Mouse (Mus musculus): ENCODE measurements around the gene Rai1.

Rai1 gene

GRCm38 (mm10) chr11:60185396-60186231, 80.8 kb downstream of the Rai1 start:
- intact Hi-C loops (cut with DNase I) = no loop called here

GRCm38 (mm10) chr11:60187070-60187469, 82.3 kb downstream of the Rai1 start:
- intact Hi-C loops (cut with DNase I) = no loop called here

- intact Hi-C loops (cut with DNase I) = no loop called here
These were observed 83.6 kb downstream of the Rai1 start for GRCm38 (mm10) chr11:60188275-60188853.

DNA sequence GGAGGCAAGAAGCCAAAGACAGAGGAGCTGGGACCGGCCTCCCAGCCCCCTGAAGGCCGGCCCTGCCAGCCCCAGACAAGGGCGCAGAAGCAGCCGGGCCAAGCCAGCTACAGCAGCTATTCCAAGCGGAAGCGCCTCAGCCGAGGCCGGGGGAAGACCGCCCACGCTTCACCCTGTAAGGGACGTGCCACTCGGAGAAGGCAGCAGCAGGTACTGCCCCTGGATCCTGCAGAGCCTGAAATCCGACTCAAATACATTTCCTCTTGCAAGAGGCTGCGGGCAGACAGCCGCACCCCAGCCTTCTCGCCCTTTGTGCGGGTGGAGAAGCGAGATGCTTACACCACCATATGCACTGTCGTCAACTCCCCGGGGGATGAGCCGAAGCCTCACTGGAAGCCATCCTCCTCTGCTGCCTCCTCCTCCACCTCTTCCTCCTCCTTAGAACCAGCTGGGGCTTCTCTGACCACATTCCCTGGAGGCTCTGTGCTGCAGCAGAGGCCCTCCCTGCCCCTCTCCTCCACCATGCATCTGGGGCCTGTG, 84.8 kb downstream of the Rai1 start:
- intact Hi-C loops (cut with DNase I) = no loop called here

- intact Hi-C loops (cut with DNase I) = no loop called here
These were observed 85.3 kb downstream of the Rai1 start for GRCm38 (mm10) chr11:60190055-60190641.

GRCm38 (mm10) chr11:60192534-60192933, 87.7 kb downstream of the Rai1 start:
- intact Hi-C loops (cut with DNase I) = no loop called here

DNA sequence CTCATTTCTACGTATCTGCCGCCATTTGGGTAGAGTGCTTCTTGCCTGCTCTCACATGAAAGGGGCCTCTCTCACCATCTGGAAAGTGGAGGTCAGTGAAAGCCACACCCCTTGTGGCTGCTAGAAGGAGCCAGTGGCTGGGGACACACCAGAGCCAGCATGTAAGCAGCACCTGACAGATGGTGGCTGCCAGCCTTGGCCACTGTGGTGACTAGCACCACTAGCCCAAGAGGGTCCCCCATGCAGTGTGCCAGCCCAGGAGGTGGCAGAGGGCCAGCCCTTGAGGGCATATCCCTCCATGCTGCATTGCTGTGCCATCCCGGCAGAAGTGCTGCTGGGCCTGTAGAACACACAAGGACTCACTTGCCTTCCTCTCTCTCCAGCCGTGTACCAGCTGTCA, 88.7 kb downstream of the Rai1 start:
- intact Hi-C loops (cut with DNase I) = no loop called here

- intact Hi-C loops (cut with DNase I) = loop anchor here (2.0 kb wide), 1 partner anchor 90 kb away; the partner anchor contains the start of gene Rai1
These were observed 90.3 kb downstream of the Rai1 start for GRCm38 (mm10) chr11:60195108-60195507.

GRCm38 (mm10) chr11:60196344-60196743, 91.5 kb downstream of the Rai1 start:
- intact Hi-C loops (cut with DNase I) = no loop called here

GRCm38 (mm10) chr11:60197998-60198619, 93.3 kb downstream of the Rai1 start:
- intact Hi-C loops (cut with DNase I) = no loop called here

- intact Hi-C loops (cut with DNase I) = no loop called here
These were observed 93.8 kb downstream of the Rai1 start for GRCm38 (mm10) chr11:60198651-60199050.

DNA sequence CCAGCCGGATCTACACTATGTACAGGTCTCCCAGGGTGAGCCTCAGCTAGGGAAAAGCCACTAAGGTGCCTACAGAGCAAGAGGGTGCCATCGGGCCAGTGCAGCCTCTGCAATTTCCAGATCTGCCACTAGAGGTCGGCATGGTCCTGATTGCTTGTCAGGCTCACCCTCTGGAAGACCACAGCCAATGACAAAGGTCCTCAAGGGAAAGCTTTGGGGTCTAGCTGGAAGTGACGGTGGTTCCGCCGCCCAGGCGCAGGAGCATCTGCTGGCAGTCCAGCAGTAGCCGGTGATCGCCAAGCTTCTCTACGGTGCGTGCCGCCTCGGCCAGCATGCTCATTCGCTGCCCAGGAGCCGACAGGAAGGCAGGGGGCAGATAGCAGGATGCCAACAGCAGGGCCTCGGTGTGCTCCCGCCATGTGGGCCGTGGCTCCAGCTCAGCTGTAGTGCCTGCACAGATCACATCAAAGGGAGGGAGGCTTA, 94.9 kb downstream of the Rai1 start:
- intact Hi-C loops (cut with DNase I) = loop anchor here (5.0 kb wide), 1 partner anchor 88 kb away; no protein-coding TSS in a partner anchor

- intact Hi-C loops (cut with DNase I) = loop anchor here (5.0 kb wide), 1 partner anchor 87 kb away; no protein-coding TSS in a partner anchor
These were observed 95.6 kb downstream of the Rai1 start for GRCm38 (mm10) chr11:60200384-60200783.

DNA sequence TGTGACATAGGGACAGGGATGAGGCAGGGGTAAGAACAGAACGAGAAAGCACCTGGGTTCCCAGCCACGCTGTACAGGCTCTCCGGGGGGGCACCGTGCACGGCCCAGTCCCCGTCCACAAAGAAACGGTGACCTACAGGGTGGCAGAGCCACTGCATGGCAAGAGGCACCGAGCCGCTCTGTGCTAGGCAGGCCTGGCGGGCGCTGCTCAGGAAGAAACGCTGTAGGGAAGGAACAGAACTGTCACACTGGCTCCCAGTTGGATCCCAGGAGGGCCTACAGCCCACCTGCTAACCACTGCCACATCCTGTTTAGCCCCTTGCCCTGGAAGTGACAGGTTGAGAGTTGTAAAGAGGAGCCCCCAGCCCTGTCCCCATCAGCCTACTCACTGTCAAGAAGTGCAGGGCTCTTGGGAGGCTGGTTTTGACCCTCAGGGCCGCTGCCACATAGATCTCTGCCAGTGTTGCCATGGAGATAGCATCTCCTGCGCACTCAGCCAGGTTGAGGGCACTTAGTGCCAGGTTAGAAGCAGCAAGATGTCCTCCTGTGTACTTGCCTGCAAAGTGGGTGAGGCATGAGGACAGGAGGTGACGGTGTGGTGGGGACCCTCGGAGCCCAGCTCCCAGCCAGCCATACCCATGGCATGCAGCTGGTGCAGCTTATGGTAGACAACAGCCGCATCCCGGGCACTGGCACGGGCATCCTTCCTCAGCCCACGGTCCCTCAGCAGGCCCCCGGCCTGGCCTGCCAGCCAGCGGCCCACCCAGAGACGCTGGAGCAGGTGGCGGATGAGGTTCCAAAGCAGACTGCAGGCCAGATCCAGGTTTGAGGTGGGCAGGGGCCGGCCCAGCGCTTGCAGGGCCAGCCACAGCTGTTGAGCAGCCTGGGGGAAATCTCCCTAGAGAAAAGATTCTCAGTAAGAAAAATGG, 98.2 kb downstream of the Rai1 start:
- intact Hi-C loops (cut with DNase I) = loop anchor here (5.0 kb wide), 1 partner anchor 84 kb away; no protein-coding TSS in a partner anchor

DNA sequence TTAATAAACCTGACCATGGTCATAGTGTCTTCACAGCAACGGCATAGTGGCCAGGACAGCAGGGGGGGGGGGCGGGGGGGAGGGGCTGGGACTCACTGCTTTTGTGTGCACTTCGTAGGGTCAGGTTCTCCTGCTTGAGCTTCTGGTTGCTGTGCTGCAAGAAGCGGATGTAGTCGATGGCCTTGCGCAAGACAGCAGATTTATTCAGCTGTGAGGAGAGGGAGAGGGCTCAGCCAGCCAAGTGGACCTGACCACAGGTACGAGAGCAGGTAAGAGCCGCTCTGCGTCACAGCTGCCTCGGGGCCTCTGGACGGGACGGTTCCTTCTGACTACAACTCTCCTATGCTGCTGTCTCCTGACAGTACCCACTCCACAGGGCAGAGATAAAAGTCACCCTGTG, 100.2 kb downstream of the Rai1 start:
- intact Hi-C loops (cut with DNase I) = loop anchor here (5.0 kb wide), 1 partner anchor 207 kb away; no protein-coding TSS in a partner anchor

- intact Hi-C loops (cut with DNase I) = loop anchor here (5.0 kb wide), 1 partner anchor 206 kb away; no protein-coding TSS in a partner anchor
These were observed 101.4 kb downstream of the Rai1 start for GRCm38 (mm10) chr11:60206207-60206606.

DNA sequence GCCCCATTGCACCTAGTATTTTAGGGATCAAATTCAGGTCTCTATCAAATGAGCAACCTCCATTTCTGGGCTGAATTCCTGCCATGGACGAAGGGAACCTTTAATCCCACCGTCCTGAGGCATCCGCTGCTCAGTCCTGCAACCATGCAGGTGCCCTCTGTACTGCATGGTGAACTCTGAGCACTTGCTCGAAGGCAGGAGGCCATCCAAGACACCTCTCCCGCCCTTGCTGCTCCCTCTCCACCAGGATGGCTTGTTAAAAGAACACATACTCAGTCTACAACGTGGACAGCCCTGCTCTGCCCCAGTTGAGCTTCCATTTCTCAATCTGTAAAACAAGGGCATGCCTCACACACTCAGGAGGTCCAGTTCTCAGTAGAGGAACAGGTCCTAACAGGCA, 103.4 kb downstream of the Rai1 start:
- intact Hi-C loops (cut with DNase I) = loop anchor here (5.0 kb wide), 1 partner anchor 204 kb away; no protein-coding TSS in a partner anchor

DNA sequence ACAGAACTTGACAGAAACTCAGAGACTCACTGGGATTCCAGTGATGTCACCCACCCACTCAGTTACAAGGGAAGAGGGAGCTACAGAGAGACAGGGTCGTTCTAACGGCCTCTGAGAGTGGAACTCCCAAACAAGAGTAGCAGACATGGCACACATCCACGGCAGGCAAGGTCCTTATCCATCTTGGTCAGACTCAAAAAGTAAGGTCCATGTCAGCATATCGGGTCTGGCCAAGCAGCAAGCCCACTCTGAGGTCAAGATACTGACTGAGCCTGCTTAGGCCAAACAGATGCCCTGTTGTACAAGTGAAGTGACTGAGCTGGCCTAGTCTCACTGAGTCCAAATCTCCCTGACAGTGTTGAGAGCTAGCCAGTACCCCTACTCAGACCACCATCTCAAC, 103.9 kb downstream of the Rai1 start:
- intact Hi-C loops (cut with DNase I) = loop anchor here (5.0 kb wide), 1 partner anchor 204 kb away; no protein-coding TSS in a partner anchor

GRCm38 (mm10) chr11:60209217-60209932, 104.6 kb downstream of the Rai1 start:
- intact Hi-C loops (cut with DNase I) = loop anchor here (5.0 kb wide), 1 partner anchor 203 kb away; no protein-coding TSS in a partner anchor
